Mouse (Mus musculus) frontal cortex, postnatal 25 days (tissue): ENCODE results near the gene Cyp2t4.

Experiments used
- DNase-seq, 2 experiments: peaks; one replicate each; pipeline ENCODE4 v3.0.0; 2022; ENCODE audit warnings: low spot score in 2 of 2

Gene Cyp2t4

GRCm38 (mm10) chr7:27184964-27185363 is 31.4 kb downstream of the Cyp2t4 start:
- DNase-seq: no peak

GRCm38 (mm10) chr7:27185986-27186385 is 32.5 kb downstream of the Cyp2t4 start:
- DNase-seq: no peak

GRCm38 (mm10) chr7:27189271-27189931 is 35.9 kb downstream of the Cyp2t4 start:
- DNase-seq: no peak

GRCm38 (mm10) chr7:27192434-27192833 is 38.9 kb downstream of the Cyp2t4 start:
- DNase-seq: no peak

- DNase-seq: no peak
Observed at GRCm38 (mm10) chr7:27193731-27194130, 40.2 kb downstream of the Cyp2t4 start.

GRCm38 (mm10) chr7:27195681-27196611 is 42.4 kb downstream of the Cyp2t4 start, which contains the start of the genes BC024978 and Snrpa:
TSS of gene BC024978 (plus strand) at chr7:27195781.
TSS of gene Snrpa (minus strand) at chr7:27196271.
- DNase-seq: peak; percentile 89 to 91

- no peak for DNase-seq
Observed at GRCm38 (mm10) chr7:27197136-27197535, 43.6 kb downstream of the Cyp2t4 start.

- no peak for DNase-seq
Observed at GRCm38 (mm10) chr7:27197634-27198033, 44.1 kb downstream of the Cyp2t4 start.

GRCm38 (mm10) chr7:27198355-27198754 is 44.8 kb downstream of the Cyp2t4 start:
- no peak for DNase-seq

GRCm38 (mm10) chr7:27198779-27199178 is 45.3 kb downstream of the Cyp2t4 start:
- no peak for DNase-seq

- DNase-seq: no peak
Observed at GRCm38 (mm10) chr7:27203730-27204449, 50.4 kb downstream of the Cyp2t4 start.
